Mouse (Mus musculus): ENCODE results near the gene Pou3f3.

DNA sequence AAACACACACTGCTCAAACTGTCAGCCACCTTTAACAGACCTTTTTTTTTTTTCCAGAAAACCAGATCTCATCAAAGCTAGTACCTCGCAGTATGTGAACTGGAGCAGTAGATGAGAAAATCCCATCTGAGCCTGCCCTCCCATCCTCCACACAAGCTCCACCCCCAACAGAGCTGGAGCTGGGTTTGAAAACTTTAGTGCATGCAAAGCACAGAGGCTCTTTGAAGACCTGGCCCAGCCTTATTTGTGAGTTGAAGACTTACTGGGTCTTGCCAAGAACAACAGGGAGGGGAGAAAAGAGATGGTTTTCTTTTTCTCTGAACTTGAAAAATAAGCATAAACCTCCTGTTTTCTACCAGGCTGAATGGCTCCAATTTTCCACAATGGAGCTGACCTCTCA, 28.0 kb upstream of the Pou3f3 start:
- TF ChIP-seq CTCF (IDR thresholded peaks at IDR 0.05; ENCODE audit: low read depth) (no peak), EP300 (IDR thresholded peaks at IDR 0.05; ENCODE audit: low read depth) (no peak)

All from liver, embryonic 14.5 days (tissue).